Mouse (Mus musculus) colon, adult 2 months (tissue): Measurements from ENCODE around the gene Slc13a1. TPM values are rescaled to one million over a fixed set of nuclear protein-coding genes. Genes with fewer than 3 reads are reported as not detected.

Source experiments
- polyA plus RNA-seq: library from polyadenylated mRNA; depleted of rRNA; stranded (reverse); fragments of >200 nt; gene quantifications from 2 replicates; pipeline ENCODE4 v1.2.3, GENCODE M21; 2012; rRNA removed

Gene Slc13a1
- polyA plus RNA-seq = 2.3 and 6.9 TPM in 2 replicates

DNA sequence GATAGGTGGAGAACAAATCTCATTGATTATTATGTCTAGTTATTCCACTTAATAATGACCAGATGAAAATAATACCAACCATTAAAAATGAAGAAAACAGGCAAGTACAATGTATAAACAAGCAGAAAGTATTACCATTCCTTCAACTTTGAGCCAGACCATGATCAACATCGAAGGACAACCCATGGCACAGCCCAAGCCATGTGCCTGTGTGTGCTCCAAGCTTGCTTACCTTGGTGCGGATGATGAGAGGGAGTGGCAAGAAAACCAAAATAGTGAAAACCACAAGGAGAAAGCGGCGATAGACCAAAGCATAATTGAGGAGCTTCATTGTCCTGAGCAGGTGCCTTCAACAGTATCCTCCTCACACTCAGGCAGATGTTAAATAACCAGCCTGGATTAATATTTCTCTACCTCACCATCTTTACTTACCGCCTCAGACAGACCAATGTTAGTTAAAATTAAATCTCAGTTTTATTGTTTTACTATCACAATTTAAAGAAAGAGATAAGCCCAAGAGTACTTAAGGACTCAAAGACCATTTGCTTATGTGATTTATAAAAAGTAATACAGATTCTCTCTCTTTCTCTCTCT, at the start of gene Slc13a1:
Gene Slc13a1 (minus strand): TSS at position 359 of the 594 bp plus-strand sequence.

Other genes with a start within 250 kb of the Slc13a1 start
- not detected in 2 replicates for gene Tas2r118, start 198.0 kb downstream of the Slc13a1 start, polyA plus RNA-seq